Mouse (Mus musculus): Measurements from ENCODE around the gene Rnf151. TPM values are rescaled to one million over a fixed set of nuclear protein-coding genes. Genes with fewer than 3 reads are reported as not detected.
A peak's percentile ranks its signal among the peaks of the same experiment; 100 is the strongest.

The Rnf151 gene
- total RNA-seq (2022) = under 1 TPM in 2 of 4 experiments, not detected in 2; 0.36 to 0.47 TPM

- DNase-seq (ENCODE audit: low spot score in 2 of 2) = peak in 1 of 2 experiments; percentile 9
These were observed at the start of gene Rnf151, which contains the start of gene Rps2 for GRCm38 (mm10) chr17:24717943-24718342. TSS of gene Rnf151 (minus strand) at chr17:24718063. TSS of gene Rps2 (plus strand) at chr17:24718116.

- no peak for DNase-seq (ENCODE audit: low spot score in 2 of 2)
These were observed 48.5 kb upstream of the Rnf151 start for GRCm38 (mm10) chr17:24766266-24766875.

DNA sequence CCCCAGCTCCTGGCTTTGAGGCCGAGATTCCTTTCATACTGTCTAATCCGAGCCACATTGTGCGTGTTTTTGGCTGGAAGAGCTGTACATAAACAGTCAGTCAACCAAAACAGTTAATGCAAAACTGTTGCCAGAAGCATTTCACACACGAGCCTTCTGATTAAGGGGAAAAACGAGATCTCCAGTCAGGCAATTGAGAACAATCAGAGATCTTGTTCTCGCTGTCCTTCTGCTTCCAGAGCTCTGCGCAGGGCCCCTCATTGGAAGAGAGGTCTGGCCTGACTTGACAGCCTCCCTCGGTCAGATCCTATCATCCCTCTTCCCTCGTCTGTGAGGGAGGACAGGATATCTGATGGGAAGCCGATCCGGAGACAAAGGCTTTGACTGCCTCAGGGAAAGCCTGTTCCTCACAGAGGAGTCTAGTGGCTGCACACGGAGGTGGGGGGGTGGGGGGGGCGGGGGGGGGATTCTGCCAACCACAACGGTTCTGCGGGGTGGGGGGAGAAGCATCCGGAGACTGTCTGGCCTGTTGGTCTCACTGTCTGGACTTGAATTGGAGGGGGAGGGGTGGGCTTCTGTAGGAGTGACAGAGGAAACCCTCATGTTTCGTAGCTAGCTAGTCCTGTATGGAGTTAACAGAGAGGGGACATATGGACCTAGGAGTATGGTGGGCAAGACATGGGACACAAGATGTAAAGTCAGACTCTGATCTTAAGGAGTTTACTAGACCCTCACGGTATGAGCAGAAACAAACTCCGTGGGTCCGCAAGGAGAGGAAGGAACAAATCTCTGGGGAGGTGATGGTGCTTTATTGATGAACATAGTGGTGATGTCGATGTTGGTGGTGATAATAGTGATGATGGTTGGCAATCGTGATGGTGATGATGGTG lies 47.4 kb upstream of the Rnf151 start:
- DNase-seq (ENCODE audit: low spot score in 2 of 2) = no peak

GRCm38 (mm10) chr17:24761121-24761520 lies 43.3 kb upstream of the Rnf151 start:
- DNase-seq (ENCODE audit: low spot score in 2 of 2) = no peak

DNA sequence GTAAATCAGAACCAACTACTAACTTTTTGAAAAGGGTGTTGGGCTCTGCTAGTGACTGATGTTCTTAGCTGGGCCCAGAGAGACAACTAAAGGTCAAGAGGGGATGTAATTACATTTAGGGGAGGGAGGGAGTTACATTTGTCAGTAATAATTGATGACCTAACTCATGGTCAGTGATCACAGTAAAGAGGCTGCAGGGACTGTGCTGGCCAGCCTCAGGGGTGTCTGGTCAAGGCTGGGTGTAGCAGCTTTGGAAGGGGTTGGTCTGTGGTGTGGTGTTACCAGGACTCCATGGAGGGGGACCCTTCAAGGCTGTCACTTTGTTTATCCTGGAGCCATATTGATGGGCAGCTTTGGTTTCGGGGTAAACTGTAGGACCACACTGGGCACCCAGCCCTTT lies 39.5 kb upstream of the Rnf151 start:
- no peak for DNase-seq (ENCODE audit: low spot score in 2 of 2)

GRCm38 (mm10) chr17:24752415-24753394 lies 34.8 kb upstream of the Rnf151 start, which contains the start of gene Hs3st6:
TSS of gene Hs3st6 (plus strand) at chr17:24752988.
- DNase-seq (ENCODE audit: low spot score in 2 of 2) = no peak

GRCm38 (mm10) chr17:24751528-24751927 lies 33.7 kb upstream of the Rnf151 start:
- no peak for DNase-seq (ENCODE audit: low spot score in 2 of 2)

DNA sequence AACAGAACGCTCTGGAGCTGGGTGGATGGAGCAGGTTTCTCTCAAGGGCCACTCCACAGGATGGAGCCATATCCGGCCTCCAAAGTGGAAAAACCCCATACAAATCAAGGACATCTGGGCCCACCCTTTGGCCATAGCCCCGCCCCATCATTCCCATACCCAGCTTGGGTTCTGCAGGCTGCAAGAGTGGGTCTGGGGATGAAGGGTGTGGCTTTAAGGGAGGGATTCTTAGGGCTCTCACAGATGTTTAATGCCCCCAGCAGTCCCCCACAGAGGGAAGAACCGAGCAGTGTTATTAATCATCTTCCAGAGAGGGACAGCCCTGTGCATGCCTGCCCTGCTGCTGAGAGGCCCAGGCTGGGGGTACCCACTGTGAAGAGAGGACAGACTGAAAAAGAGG lies 29.1 kb upstream of the Rnf151 start:
- DNase-seq (ENCODE audit: low spot score in 2 of 2) = no peak

GRCm38 (mm10) chr17:24745526-24746497 lies 27.9 kb upstream of the Rnf151 start:
- DNase-seq (ENCODE audit: low spot score in 2 of 2) = peak; percentile 68 to 92

DNA sequence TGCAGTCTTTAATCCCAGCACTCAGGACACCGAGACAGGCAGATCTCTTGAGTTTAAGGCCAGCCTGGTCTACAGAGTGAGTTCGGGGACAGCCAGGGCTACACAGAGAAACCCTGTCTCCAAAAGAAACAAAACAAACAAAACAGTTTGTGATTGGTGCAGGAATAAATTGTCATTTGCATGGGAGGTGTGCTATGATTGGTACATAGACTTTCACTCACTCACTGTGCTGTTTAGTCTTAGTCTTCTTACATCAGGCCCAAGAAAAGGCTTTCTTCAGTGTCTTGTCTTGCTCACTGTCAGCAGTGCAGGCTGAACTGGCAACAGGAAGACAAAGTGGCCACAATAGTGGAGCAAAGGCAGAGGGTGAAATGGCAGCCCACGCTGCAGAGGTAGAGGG lies 26.5 kb upstream of the Rnf151 start:
- DNase-seq (ENCODE audit: low spot score in 2 of 2) = no peak

- DNase-seq (ENCODE audit: low spot score in 2 of 2) = no peak
These were observed 26.0 kb upstream of the Rnf151 start for GRCm38 (mm10) chr17:24743896-24744295.

GRCm38 (mm10) chr17:24742307-24742706 lies 24.4 kb upstream of the Rnf151 start:
- DNase-seq (ENCODE audit: low spot score in 2 of 2) = no peak

- DNase-seq (ENCODE audit: low spot score in 2 of 2) = no peak
These were observed 22.1 kb upstream of the Rnf151 start for GRCm38 (mm10) chr17:24739926-24740325.

DNA sequence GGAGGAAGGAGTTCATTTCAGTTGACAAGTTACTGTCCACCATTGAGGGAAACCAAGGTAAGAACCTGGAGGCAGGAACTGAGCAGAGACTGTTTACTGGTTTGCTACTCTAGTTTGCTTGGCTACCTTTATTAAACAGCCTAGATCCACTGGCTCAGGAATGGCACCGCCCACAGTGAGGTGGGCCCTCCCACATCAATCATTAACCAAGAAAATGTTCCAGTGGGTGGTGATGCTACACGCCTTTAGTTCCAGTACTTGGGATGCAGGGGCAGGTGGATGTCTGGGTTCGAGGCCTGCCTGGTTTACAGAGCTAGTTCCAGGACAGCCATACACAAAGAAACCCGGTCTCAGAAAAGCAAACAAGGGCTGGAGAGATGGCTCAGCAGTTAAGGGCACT lies 20.4 kb upstream of the Rnf151 start:
- no peak for DNase-seq (ENCODE audit: low spot score in 2 of 2)

- no peak for DNase-seq (ENCODE audit: low spot score in 2 of 2)
These were observed 19.4 kb upstream of the Rnf151 start for GRCm38 (mm10) chr17:24737135-24737810.

- DNase-seq (ENCODE audit: low spot score in 2 of 2) = peak; percentile 93 to 96
These were observed 18.6 kb upstream of the Rnf151 start, which contains the start of gene Msrb1 for GRCm38 (mm10) chr17:24736330-24737051. TSS of gene Msrb1 (plus strand) at chr17:24736642.

DNA sequence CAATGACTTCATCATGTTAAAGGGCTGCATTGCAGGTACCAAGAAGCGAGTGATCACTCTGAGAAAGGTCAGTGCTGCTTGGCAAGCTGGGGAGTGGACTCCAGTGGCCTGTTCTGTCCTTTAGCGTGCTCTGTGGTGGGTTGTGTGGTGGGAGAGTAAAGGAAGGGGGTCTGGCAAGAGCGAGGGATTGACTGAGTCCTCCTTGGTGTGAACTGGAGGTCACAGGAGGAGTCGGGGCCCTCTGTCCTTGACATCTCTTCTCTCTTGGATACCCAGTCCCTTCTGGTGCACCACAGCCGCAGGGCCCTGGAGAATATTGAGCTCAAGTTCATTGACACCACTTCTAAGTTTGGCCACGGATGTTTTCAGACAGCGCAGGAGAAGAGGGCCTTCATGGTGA lies 17.6 kb upstream of the Rnf151 start:
- DNase-seq (ENCODE audit: low spot score in 2 of 2) = no peak

DNA sequence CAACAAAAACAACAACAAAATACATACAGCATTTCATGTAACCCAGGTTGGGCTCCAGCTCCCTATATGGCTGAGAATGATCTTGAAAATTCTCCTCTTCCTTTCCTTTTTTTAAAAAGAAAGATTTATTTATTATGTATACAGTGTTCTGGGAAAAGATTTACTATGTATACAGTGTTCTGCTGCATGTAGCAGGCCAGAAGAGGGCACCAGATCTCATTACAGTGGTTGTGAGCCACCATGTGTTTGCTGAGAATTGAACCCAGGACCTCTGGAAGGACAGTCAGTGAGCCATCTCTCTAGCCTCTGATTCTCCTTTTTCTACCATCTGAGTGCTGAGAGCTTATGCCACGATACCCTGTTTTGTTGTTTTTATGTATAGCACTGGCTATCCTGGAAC lies 16.6 kb upstream of the Rnf151 start:
- no peak for DNase-seq (ENCODE audit: low spot score in 2 of 2)

All from layer of hippocampus, adult 8-10 months (tissue).